Mouse (Mus musculus) T-helper 2 cell (primary cell): ENCODE results near the gene Sec24b.

Source experiments
- in situ Hi-C: fragments of 300-600 bp; cut with MboI, MseI; formaldehyde crosslinking; loops from one replicate; pipeline ENCODE4 v1.15.1; 2025; ENCODE audit warnings: high pct_unique_total_duplicates

The Sec24b gene

DNA sequence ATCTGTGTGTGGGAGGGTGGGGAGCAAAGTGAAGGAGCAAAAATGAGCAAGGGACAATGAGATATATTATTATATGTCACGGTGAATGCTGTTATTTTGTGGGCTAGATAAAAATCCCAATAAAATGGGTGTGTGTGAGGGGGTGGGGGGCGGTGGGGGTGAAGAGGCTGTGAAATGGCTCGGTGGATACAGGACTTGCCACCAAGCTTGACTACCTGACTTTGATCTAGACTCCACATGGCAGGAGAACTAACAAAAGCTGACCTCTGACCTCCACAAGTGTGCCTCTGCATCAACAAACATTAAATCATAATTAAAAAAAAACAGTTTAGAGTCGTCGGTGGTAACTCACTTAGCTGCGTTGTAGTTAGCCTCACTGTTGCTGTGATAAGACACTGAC is 81.8 kb downstream of the Sec24b start:
- in situ Hi-C loops, result no loop called here

DNA sequence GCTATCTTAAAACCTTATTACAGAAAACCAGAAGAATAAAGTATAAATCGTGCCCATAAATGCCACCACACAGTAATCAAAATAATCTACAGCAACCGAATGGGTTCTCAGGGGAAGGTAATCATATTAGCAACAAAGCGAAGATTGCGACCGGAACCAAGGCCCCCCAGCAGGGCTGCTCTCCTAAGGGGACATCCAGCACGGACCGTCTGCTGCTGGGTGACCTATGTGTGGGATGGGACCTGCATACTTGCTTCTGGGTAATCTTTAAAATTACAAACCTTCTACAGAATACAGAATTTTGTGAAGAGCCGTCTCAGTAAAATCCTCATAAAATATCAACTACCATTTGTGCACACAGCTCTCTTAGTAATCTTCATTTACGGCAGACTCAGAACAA is 82.6 kb downstream of the Sec24b start:
- in situ Hi-C loops, result no loop called here

DNA sequence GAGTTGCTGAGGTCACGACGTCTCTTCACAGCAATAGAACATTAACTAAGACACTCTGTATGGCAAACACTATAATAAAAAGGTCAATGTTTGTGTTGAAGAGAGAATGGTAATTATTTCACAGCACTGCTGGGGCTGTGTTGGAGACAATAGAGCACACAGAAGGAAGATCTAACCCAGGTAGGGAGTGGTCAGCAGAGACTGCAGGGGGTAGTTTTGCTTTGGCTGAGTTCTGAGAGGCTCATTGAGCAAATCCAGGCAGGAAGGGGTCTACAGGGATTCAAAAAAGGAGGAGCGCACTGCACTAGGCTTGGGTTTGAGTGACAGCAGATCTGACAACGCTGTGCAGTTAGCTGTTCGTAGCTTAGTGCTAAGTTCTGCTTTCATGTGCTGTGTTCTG is 85.0 kb downstream of the Sec24b start:
- in situ Hi-C loops, result no loop called here

DNA sequence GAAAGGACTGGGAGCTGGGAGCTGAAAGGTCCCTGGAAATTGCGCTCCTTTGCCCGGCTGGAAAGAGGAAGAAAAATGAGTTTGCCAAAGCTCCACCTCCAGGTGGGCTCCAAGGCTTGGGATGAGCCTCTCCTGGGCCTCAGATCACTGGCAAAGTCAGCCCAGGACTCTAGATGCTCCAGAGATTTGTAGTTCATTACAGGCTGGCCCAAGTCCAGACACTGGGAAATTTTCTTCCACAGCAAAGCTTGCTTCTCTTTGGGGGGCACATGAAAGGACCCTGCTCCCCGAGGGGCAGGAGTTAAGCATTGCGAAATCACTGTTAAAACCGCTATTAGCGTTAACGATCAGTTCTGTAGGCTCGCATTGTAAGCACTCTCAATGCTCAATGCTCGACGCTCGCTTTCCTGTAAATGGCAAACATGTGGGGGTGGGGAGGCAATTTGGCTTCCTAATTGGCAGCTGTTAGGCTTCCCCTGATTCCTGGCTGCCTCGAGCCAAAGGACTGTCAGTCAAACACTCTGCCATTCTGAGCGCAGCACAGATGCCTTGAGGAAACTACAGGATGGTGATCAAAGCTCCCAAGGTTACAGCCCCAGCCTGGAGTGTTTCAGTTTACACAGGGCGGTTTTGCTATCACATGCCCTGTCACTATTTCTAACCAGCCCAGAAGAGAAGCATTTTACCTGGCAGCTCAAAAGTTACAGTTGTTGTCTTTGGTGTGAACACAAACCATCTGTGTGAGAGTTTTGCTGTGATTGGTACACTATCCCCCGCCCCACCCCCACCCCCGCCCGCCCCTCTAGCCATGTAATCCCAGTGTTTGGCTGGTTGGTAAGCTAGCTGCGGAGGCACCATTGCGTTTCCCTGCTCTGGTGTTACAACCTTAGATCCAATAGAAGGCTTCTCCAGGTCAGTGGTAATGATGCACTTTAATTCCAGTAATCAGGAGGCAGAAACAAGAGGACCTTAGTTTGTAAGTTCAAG is 90.5 kb downstream of the Sec24b start:
- in situ Hi-C loops, result no loop called here

DNA sequence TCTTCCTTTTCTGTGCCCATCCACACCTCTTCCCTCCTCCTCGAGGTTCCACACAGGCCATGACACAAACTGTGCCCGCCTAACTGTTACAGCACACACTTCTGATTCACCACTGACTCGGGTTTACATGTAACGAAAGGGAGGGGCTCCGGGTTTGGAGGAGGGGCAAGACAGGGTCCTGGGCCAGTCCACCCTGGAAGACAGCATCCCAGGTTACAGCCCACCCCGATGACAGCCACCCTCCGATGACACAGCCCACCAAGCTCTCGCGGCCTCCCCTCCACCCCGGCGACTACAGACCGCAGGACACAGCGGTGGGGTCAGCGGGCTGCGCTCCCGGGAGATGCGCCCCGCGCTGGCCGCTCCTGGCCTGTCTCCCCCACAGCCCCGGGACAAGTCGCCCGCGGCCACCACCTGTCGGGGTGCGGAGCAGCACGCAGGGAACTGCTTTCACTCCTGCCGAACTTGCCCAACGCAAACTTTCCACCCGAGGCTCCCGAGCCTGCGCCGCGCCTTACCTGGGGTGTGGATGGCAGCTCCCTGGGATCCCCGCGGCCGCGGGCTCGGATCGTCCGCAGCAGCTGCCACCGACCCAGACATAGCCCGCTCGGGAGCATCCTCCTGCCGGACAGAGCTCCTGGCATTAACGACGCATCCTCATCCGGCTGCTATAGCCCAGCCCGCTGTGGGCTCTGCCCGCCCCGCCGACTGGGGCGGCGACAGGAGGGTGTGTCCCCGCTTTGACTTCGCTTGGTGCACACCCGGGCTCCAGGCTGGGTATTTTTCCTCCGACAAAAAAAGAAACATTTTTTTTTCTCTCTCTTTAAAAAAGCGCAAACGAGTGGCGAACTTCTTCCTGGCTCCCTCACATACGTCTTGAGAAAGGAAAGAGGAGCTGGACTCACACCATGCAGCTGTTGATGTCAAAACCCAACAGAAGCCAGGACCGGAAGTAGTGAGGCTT is 91.6 kb downstream of the Sec24b start, which contains the start of gene Mcub:
Gene Mcub, minus strand, starts transcription at position 775 of the 964 bp plus-strand sequence.
- in situ Hi-C loops, result no loop called here

DNA sequence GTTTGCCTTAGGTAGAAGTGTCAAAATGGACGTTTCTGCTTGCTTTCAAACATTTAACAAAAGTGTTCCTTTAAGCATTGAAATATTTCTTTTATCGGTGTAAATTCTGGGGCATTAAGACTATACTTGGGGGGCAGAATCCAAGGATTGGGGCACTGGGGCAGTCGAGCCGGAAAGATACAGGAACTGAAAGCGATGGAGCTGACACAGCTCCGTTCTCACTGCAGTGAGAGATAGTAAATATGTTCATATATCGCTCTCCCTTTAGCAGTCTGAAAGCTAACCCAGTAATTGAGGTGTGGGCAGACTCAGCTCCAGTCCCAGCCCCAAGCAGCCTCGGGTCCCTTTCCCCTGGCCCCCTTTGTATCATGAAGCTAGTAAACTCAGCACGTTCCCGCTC is 92.3 kb downstream of the Sec24b start:
- in situ Hi-C loops, result no loop called here

DNA sequence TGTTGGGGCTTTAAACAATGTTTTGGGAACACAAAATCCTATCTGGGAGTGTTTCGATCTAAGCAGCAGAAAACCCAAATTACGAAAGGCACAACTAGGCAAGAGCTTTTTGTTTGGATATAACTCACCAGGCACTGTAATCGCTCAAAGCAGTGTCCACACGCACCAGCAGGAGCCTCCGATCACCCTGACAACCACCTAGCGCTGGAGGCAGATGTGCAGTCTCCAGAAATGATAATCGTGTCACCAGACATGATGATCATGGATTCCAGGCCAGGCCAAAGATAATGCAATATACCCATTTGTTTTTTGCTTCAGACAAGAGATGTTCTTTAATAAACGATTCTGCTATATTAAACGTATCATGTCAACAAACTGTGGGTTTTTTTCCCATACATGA is 93.5 kb downstream of the Sec24b start:
- in situ Hi-C loops, result no loop called here

DNA sequence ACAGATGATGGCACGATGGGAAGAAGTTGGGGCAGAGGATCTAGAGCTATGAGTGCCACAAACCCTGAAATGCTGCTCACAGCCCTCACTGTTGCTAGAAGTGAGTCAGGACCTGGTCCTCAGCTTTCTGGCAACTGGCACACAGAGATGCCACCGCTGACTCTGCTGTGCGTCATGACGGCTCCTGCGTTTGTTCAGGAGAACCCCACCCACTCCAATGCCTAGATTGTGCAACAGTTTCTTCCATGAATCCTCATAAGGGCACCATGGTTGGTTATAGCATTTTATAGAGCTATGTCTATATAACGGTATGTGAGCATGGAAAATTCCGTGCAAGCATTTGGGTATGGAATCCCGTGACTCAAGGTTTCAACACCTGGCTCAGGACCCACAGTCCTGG is 96.7 kb downstream of the Sec24b start:
- in situ Hi-C loops, result no loop called here

DNA sequence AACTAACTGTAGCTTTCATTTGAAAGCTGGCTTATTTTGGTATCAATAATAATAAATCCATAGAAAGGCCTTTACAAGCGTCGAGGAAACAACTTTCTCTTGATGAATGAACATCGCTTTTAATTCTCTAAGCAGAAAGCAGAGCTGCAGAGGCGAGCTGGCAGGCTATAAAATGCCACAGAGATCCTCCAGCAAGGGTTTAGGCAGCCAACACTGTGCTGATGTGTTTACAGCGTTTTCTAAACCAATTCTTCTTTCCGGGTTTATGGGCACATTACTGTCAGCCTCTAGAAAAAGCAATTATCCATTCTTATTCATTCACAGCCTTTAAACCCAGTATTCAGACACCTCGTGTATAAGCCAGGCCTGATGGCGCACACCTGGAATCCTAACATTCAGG is 98.8 kb downstream of the Sec24b start:
- in situ Hi-C loops, result no loop called here

DNA sequence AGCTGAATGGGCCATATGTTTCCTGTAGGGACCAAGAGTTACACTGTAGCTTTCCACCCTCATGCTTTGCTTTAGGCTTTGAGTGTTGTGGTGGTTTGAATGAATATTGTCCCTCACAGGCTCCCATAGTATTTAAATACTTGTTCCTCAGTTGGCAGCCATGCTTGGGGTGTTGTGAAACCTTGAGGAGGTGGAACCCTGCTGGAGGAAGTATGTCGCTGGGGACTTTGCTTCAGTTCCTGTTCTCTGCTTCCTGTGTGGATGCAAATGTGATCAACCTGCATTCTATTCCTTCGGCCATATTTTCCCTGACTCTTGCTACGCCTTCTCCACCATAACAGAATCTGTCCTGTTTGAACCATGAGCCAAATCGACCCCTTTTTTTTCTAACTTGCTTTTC is 108.1 kb downstream of the Sec24b start:
- in situ Hi-C loops, result no loop called here

DNA sequence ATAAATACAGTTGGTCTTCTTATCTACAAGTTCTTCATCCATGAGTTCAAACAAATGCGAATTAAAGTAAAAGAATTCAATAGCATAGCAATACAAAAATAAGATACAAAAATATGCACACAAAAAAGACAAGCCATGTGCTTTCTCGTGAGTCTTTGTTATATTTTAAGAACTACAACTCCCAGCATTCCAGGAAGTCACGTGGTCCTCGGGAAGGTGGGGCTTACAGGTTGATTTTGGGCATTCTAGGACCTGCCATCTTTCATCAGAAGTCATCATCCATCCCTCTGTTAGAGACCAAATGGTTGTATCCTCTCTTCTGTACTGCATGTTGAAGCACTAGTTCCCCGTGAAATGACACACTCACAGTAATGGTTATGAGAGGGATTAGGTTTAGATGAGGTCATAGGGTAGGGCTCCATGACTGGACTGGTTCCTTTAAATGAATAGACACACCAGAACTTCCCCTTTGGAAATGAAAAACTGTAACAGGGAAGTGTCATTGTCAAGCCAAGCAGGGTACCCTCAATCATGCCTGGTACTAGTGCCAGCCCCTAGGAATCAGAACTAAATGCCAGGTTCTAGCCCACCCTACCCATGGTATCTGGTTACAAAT is 112.1 kb downstream of the Sec24b start:
- in situ Hi-C loops, result no loop called here

DNA sequence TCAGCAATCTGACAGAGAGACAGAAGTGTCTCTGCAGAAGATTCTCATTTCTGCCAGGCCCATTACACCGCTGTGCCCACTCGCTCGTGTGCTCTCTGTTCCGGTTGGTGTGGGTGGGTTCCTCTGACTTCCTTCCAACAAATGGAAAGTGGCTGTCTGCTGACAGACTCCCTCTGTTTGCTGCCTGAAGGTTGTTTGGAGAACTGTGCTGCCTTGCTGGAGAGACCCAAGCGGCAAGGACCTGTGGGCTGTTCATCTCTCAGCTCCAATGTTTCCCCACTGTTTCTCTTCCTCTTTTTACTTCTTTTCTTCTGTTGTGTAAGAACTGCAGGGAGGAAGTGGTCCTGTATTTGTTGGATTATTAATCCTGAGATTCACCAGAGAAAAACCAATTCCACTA is 113.0 kb downstream of the Sec24b start:
- in situ Hi-C loops, result no loop called here

DNA sequence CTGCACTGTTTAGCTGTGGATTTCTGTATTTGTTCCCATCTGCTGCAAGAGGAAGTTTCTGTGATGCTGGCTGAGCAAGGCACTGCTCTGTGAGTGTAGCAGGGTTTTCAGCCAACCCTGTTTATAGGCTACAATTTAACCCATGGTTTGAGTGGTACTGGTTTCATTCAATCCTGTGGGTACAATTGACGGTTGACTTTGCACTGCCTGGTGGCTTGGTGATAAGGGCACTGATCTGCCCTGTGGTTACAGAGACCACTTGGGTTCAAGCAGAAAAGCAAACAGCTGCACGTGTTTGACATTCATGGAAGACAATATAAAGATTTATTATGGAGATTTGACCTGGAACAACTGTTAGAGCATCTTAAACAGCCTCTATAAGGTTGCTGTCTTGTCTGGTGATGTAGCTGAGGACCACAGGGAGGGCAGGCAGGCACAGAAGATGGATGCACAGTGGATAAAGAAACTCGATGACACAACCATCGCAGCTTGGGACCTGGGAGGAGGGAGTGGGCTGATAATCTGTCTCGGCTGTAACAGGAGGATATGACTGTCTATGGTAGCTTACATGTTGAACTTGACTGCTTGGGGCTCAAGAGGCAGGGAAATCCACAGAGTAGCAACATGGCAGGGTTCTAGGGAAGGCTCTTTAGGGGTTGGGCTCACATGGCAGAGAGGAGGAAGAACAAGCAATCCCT is 115.0 kb downstream of the Sec24b start:
- in situ Hi-C loops, result no loop called here

DNA sequence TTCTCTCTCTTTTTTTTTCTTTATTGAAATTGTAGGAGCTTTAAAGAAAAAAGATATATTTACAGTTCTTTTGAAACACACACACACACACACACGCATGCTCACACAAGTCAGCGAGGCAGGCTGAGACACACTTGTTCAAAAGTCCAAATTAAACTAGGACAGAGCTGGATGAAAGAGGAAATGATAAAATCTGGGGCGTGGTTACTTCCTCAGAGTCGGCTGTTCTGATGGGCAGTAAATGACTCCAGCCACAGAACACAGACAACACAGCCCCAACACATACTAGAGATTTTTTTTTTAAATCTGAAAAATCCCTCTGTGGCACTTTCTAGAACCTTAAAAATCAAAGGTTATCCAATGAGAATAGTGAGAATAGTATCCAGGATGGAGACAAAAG is 117.5 kb downstream of the Sec24b start:
- in situ Hi-C loops, result no loop called here

DNA sequence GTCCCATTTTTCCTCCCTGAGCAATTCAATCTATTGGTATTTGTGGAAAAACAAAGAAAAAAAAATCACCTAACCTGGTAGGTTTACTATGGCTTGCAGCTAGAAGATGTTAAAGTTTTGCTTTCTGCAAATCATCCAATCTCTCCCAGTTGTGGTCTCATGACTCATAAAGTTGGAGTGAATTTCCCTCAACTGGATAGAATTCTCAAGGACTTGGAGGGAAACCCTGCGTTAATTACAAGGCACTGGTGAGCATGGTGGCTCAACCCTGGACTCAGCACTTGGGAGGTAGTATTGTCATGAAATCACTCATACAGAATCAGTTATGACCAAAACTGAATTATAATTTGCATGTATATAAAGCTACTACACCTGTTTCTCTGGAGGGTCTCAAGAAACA is 120.1 kb downstream of the Sec24b start:
- in situ Hi-C loops, result no loop called here

DNA sequence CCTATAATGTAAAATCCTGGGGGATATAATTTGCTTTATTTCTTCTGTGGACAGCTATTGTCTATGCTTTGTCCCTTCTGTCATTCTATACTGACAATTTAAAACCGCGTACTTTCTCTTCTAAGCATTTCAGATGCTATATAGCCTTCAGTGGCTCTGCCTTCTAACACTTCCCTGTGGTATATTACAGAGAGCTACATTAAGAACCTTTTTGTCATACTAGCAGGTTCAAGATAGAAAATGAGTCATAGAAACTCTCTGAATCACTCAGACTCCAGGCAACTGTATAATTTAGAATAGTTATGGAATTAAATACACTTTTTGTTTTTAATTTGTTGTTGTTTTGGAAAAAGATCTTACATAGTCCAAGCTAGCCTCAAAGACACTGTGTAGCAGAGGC is 120.6 kb downstream of the Sec24b start:
- in situ Hi-C loops, result no loop called here

DNA sequence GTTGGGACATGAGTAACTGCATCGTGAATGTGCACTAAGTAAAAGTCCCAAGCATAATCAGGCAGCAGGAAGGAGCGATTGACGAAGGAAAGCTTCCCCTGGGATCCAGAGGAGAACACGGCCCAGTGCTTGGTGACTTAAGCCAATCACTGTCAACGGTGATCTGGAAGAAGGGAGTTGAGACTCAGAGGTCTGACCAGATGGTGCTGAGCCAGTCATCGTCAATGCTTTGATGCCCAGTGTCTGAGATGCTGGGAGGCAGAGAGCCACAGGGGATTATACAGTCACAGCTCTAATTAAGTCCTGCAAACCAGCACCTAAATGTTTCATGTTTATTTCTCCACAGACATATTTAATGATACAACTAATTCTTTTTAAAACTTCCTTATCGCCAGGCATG is 122.3 kb downstream of the Sec24b start:
- in situ Hi-C loops, result no loop called here

DNA sequence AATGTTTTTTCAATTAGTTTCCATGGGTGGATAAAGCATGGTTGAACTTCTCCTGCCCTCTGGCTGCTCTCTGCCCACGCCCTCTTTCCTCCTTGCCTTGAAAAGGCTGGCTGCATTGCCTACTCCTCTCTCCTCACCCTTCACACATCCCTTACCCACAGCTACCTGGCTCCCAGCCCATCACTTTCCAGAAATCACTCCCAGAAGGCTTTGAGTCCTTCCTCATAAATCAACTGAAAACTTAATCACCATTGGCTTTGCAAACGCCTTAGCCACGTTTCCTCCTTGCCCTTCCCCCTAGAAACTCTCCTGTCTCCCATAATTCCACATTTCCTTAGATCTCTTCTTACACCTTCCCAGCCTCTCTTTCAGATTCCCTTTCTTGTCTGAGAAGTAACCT is 123.5 kb downstream of the Sec24b start:
- in situ Hi-C loops, result no loop called here

DNA sequence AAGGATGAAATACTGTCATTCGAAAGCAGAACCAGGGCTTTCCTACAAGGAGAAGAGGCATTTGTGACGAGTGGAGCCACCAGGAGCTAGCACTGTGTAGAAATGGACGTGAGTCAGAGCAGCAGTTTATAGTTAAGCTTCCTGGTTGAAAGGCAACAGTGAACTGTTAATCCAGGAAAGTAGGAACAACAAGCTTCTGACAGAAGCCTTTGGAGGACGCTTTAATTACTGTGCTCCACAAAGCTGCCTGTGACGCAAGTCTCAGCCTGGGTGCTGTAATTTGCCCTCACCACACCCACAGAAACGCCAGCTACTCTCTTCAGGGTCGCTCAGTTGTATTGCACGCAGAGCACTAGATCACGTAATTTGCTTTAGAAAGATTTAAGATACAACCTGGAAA is 124.8 kb downstream of the Sec24b start:
- in situ Hi-C loops, result no loop called here
